Mouse (Mus musculus): ENCODE results near the gene Tal1.

Gene Tal1

DNA sequence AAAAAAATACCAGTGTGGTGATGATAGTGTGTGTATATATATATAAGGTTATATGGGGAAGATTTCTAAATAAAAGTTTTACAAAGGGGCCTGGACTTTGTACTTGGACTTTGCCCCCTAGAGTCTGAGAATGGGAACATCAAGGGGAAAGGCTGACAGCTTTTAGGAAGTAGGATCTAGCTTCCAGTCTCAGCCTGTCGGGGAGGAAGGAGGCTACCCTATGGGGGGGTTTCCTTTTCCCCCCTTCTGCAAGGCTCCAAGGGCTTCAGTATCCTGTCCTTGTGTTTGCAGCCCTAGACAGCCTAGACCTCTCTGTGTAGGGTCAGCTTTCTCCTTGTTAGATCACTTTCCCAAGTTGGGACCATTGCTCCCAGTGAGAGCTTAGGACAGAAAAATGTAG lies 15.4 kb downstream of the Tal1 start:
- no peak for ATAC-seq (ENCODE audit: low TSS enrichment)

DNA sequence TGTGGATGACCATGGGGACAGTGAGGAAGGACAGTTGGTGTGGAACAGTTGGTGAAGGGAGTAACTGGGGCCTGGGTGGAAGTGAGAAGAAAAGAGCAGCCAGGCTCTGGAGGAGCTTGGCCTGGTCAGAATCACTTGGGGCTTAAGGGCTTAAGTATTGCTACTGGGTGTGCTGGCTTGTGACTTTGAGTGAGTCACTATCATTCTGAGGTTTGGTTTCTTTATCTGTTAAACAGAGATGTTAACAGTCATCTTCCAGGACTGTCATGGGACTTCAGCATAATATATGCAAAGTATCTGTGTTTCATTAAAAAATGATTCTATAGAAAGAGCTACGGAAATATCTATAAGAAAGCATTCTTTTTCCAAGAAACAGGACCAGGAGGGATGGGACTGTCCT lies 18.6 kb downstream of the Tal1 start:
- ATAC-seq (ENCODE audit: low TSS enrichment) = no peak

DNA sequence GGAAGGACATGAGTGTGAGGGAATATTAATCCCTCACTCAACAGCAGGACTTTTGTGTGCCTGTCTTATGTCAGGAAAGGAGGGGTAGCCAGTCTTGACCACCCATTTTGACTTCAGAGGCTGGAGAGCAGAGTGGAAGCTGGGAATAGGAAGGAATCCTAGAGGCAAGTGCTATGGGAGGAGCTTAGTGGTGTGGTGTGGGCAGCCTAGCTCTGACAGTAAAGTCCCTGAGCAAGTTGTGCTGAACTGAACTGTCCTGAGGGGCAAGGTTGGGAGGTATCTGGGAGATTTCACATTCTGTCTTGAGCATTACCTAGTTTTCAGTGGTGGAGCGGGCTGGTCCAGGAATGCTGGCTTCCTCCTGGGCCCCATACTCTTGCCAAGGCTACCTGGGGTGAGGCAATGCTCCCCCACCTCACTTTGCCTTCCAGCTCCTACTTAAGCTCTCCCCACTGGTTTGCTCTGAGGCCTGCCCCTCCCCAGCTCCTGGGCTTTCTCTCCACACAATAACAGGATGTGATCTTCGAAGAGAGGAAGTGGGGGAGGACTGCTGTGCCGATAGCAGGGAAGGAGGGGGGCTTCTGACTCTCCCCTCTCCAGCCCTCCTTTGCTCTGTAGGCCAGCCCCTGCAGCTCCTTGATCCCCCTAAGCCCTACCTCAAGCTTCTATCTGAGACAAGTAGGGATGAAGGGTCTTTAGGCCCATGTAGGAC lies 19.1 kb downstream of the Tal1 start:
- no peak for ATAC-seq (ENCODE audit: low TSS enrichment)

DNA sequence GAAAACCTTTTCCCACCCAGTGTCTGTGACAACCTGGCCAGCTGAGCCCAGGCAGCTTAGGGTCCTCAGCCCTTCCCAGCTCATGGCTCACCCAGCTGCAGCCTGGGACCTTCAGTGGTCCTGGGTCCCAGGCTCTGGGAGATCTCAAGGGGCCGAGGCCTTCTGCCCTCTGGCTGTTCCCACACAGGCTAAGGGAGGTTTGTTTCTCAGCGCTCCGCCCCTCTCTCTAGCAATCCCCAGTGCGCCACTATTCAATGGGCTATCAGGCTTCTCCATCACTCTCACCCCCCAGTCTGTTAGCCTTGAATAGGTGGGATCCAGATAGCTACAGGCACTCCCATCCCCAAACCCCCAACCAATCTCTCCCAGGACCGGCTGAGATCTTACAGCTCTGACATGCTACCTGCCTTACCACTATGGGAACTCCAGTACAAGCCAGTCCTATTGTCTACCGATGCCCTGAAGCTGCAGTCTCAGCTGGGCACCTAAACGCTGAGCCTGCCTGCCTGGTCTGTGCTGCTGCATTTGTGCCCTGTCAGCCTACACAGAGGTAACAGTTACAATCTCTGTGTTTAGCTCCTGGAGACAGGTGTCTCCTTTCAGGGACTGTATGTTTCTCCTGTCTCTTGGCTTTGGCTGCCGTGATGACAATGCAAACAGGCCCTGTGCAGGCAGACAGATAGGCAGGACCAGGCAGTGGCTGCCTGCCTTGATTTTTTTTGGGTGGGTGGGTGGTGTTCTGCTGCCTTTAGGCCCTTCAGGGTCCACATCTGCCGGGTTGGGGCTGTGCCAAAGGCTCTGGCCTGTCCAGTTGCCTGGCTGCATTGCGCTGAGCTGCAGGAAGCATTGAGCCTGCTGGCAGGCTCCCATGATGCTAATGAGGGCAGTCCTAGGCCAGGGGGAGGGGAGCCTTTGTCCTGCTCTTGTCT lies 22.9 kb downstream of the Tal1 start:
- no peak for ATAC-seq (ENCODE audit: low TSS enrichment)

DNA sequence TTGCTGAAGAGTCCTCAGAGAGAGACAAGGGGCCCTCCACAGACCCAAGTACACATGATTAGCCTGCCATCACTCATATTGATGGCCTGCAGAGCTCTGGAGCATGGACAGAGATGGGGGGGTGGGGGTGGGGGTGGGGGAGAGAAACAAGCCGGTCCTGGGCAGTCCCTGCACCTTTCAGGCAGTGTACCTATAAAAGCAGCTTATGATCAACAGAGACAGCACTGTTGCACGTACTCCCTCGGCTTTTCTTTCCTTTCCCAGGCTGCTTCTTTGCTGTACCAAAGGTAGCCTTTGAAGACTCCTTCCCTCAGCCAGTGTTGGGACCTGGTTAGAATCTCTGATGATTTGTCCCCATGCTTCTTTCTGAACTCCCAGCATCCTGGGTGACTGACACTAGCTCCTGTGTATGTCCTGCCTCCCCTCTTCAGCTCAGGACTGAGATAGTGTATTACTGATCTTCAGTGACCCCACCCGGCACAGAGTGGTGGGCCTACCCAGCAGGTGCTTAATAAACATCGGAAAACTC lies 23.7 kb downstream of the Tal1 start:
- no peak for ATAC-seq (ENCODE audit: low TSS enrichment)

DNA sequence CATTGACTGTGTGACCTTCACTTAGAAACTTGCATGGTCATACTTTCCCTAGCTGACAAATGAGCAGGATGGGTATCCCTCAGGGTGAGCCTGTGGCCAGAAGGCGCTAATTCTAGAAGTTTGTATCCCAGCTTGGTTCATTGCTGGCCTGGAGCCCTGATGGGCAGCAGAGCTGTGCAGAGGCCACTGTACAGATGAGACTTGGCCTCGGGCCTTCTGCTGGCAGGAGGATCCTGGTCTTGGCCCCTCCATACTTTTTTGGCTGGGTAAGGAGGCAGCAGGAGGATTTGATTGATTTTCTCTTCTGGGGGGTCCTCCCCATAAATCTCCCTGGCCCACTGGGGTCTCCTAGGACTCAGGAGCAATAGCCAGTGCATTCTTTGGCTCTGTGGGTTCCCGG lies 26.8 kb downstream of the Tal1 start:
- ATAC-seq (ENCODE audit: low TSS enrichment) = no peak

DNA sequence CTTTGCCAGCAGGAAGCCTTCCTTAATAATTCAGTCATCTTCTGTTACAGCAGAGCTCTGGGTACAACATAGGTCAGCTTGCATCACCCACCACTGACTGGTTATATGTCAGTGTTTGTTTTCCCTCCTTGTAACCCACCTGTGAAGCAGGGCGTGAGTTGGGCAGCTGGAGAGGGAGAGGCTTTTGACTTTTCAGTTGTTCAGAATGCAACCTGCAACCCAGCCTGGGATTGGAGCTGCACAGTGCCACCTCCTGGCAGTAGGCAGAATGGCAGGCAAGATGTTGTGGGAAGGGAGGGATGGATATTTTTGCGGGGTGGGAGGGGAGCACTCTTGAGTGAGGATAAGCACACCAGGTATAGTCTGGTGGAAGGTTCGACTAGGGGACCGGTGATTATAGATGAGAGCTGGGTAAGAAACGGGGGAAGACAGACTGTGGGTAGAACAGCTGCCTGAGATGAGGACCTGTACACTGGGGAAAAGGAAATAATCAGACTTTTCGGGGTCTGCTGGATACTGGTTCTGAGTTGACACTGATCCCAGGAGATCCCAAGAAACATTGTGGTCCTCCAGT lies 29.4 kb downstream of the Tal1 start:
- ATAC-seq (ENCODE audit: low TSS enrichment) = peak; percentile 77

DNA sequence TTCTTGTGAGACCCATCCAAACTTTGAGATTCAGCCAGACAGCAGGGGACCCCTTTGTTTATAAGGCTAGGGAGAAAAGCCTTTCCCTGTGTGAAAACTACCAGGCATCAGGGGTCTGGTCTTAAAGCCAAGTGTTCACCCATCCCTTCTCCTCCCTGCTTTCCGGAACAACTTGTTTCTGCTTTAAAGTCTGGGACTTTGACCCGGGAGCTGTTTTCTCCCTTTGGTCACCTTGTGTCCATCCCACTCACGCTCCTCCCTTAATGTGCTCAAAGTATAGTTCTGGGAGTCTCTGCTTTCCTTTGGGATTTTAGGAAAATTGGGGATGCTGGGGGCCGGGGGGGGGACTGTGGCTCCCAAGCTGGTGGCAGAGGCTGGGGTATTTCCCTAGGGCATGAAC lies 30.0 kb downstream of the Tal1 start:
- ATAC-seq (ENCODE audit: low TSS enrichment) = no peak

DNA sequence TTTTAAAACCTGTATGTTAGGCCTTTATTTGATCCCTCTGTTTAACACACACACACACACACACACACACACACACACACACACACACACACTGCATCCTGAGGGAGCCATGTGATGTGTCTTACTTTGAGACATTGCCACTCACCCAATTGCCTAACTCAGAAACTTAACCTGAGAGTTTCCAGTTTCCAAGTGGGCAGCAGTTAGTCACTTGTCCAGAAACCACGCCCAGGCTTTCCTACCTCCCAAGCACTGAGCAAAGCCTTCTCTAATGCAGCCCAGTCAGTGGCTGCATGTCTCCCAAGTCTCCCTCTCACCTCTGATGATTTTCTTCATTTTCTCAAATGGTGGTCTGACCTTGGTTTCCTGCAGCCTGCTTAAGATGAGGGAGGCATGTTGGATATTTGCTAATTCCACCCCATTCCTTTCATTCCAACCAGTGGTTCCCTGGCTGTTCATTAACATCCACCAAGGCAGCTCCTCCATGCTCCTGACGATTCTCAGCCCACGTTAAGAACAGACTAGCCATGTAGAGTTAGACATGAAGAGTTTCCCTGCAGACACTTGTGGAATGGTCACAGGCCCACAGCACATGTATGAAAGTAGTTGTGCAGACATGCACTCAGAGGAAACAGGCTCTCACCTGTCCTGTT lies 30.7 kb downstream of the Tal1 start:
- no peak for ATAC-seq (ENCODE audit: low TSS enrichment)

DNA sequence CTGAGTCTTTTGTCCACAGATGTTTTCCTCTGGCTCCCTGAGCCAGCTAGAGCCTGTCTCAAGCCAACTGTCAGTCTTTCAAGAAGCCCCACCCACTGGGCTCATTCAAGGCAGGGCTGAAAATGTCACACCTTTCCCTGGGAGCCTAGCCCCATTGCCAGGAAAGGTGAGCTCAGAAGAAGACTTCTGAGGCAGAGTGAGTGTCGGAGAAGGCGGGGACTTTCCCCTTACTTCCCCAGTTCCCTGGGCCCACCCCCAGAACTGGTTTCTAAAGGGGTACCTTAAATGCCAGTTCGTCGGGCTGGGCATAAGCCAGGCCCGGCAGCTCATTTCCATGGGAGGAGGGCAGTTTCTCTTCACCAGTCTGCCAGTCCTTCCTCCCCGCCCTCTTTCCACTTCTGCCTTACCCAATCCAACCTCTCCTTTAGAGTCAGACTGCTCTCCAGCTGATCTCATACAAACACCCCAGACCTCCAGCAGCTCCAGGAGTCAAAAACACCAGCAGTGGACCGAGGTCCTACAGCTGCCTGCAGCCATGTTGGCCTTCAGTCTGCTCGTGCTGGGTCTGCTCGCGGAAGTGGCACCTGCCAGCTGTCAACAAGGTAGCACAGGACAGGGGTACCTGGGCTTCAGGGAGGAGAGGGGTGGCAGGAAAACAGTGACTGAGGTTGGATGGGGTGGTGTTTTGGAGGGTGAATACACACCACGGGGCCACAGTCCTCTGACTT lies 32.5 kb downstream of the Tal1 start, which contains the start of gene Pdzk1ip1:
Gene Pdzk1ip1 (plus strand): TSS at position 98 of the 728 bp plus-strand sequence.
- ATAC-seq (ENCODE audit: low TSS enrichment) = no peak

DNA sequence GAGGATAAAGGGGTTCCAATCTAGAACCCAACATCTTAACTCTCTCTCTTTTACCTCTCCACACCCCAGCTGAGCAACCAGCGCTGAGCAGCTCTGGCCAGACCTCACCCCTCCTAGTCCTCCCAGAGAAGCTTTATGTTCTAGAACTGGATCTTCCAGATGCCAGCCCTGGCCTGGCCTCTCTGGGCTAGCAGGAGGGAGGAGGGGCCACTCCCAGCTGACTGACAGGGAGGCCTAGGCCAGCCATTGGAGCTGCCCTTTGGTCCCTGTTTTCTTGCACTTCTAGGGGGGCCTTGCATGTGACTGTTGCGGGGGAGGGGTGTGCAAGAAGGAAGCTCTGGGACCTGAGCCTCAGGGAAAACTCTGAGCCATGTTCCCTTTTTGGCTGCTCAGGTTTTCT lies 34.4 kb downstream of the Tal1 start:
- no peak for ATAC-seq (ENCODE audit: low TSS enrichment)

DNA sequence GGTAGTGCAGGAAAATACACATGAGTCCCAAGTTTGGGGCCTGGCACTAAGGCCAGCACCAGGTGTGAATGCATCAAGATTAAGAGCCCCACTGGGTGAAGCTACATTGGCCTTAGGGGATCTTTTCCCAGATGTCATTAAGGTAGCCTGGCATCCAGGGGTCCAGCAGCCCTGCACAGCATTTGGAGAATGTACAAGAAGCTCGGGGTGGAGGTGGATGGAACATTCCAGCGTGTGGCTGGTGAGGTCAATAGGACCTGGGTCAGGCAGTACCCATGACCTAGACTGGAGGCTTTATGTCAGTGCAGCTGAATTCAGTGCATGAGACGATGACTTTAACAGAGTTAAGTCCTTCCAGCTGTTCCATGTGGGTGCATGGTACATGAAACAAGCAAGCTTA lies 35.6 kb downstream of the Tal1 start:
- ATAC-seq (ENCODE audit: low TSS enrichment) = no peak

DNA sequence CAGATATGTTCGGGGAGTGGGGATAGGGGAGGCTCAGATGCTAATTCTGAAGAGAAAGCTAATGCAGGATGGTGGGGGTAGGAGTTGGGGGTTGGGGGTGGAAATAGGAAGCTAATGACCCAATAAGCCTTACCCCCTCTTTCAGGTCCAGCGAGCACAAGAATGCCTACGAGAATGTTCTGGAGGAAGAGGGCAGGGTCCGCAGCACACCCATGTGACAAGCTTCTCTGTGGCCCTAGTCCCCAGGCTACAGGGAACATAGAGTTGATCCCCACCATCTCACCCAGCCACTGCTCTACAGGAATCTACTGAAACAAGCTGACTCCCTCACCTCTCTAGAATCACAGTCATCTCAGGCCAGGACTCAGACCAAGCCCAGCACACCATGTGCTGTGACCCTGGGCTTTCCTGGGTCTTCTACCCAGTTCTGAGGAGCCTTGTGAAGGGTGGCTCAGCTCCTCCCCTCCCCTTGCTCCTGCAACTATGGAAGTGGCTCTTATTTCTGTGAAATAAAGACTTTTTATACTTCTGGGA lies 37.2 kb downstream of the Tal1 start:
- no peak for ATAC-seq (ENCODE audit: low TSS enrichment)

DNA sequence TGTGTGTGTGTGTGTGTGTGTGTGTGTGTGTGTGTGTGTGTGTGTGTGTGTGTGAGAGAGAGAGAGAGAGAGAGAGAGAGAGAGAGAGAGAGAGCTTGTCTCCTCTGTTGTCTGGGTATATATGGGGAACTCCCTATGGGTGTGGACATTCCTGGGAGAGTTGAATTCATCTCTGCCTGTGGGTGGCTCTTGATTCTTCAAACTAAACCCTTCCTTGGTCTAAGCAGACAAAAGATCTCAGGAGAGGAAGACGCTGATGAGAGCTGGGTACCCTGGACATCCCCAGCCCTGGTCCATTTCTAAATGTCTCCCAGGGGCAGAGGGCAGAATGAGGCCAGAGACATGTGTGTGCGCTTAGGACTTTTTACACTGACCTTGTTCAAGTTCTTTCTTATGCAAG lies 37.8 kb downstream of the Tal1 start:
- ATAC-seq (ENCODE audit: low TSS enrichment) = no peak

DNA sequence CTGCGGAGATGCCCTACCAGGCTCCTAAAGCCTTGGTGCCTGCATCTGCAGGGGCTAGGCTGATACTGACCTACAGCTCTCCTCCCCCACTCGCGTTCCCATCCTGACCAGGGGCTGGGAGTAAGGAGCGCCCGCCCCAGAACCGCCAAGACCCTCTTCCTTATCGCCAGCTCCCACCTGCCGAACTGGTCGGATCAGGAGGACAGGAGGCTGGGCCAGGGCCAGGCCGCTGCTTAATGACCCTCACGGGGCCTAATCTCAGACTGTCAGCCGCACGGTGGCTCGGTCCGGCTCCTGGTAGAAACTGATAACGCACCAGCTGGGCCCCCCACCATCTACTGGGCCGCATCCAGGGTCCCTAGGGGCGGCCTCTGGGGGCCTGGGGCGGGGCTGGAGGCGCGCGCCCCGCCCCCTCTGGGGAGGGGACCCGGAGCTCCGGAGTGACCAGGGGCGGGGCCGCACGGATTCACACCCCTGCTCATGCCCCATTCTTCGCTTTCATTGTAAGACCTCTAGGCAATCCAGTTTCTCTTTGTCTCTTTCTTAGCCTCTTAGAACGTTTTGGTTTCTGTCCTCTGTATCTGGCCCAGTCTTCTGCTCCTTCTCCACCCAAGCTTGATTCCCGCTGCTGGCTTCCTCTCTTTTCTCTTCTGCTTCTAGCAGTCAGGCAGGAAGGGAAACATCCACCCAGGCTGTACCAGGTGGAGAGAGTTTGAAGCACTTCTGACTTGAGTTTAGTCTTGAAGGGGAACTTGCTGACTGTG lies 39.6 kb downstream of the Tal1 start:
- ATAC-seq (ENCODE audit: low TSS enrichment) = peak; percentile 59

DNA sequence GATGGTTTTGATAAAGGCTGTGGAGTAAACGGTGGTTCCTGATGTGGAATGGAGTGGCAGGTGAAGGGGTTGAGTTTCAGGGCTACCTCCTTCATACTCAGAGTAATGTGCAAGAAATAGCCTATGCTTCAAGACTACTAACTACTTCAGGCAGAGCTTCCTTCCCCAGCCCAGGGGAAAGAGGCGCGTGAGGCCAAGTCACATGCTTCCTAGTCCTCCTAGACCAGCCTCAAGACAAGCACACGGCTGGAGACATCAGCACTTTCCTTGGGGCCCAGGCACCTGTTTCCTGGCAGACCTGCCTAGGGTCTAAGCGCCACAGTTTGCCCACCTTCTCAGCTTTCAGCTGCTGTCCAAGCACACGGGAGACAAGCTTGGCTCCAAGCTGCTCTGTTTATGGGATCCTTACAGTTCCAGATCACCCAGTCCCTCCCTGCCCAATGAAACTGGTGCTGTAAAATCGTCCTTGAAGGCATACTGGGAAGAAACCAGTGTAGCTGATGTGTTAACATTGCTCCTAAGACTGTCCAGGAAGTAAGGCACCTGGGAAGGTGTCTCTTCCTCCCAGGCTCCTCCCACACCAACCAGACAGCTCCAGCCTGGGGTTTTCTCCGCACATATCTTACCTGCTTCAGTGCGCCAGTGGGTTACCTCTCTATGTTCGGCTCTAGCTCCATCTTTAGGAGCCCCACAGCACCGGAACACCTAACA lies 40.4 kb downstream of the Tal1 start:
- peak; percentile 5; the same call in 1 of the 2 replicates for ATAC-seq (ENCODE audit: low TSS enrichment)

DNA sequence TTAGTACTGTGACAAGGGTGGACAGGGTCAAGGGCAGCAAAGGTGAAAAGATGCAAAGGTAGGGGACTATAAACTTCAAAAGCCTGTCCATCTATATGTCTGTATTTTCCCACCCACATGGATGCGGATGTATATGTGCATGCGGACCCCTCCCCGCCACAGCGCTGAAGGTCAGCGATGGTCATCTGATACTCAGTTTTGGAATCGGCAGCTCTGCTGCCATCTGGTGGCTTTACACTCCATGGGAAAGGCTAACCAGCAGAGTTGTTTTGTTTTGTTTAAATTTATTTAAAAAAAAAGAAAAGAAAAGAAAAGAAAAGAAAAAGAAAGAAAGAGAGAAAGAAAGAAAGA lies 40.9 kb downstream of the Tal1 start:
- ATAC-seq (ENCODE audit: low TSS enrichment) = no peak

DNA sequence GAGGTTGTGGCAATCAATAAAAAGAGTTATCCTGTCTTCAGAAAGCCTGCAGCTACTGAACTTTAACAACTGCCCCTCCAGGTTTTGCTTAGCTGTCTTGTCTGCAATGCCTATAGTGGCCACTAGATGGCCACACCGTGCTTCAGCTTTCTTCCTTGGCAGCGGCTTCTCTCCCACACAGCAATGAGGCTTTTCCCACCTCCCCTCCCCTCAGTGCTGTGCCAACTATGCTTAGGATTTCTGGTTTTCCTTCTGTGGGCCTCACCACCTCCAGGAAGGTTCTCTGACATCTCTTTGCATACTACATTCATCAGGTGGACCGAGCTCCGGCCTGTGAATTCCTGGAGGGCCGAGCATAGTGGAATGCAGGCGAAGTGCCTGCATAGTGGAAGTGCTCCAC lies 45.5 kb downstream of the Tal1 start:
- ATAC-seq (ENCODE audit: low TSS enrichment) = peak; percentile 72

DNA sequence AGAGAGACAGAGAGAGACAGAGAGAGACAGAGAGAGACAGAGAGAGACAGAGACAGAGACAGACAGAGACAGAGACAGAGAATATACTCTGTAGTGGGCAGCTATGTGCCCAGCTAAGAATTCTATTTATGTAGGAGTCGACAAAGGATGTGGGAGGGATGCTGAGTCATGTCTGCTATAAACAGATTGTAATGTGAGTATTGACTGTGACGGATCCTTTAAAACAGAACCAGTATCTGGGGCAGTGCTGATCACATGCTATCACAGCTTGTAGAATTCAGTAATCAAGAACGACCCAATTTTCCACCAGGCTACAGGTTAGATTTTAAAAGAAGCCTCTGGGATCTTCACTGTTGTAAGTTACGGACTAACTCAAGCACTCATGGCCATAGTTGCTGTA lies 47.3 kb downstream of the Tal1 start:
- peak; percentile 93 for ATAC-seq (ENCODE audit: low TSS enrichment)

DNA sequence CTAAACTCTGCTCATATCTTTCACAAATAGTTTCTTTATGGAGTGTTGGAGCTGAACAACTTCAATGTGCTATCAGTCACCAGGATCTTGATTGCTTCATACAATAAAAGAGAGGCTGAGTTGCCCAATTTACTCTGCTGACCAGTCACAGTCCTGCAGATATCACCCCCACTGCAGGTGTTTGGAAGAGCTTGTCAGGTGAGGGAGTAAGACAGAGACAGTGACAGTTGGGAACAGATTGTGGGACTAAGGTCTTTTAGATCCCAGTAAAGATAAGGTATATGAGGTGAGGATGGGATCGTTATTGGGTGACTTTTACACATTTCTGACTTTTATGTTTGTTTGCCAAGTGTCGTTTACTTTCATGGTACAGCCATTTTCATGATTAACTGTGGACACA lies 54.9 kb downstream of the Tal1 start:
- ATAC-seq (ENCODE audit: low TSS enrichment) = no peak
